Comparison of ENCODE assay signal across 28 mouse cellular contexts in genomic region chr7:118667773-118668172, GRCm38 (mm10).
"Had no signal": no experiment of that assay in that cellular context is flagged by ENCODE, and none has a peak within 500 bp of the region (broad histone marks: within the 10 kb centered on the region; RNA-seq: fewer than 3 reads in every experiment).

No protein-coding gene starts in this region.

- ATAC-seq: forebrain, embryonic 13.5 days; forebrain, embryonic 14.5 days; forebrain, embryonic 15.5 days; forebrain, embryonic 16.5 days; forebrain, postnatal 0 days had no signal

- H3K9me3 ChIP-seq: embryonic facial prominence, embryonic 15.5 days had no signal

- H3K4me1 ChIP-seq: embryonic facial prominence, embryonic 10.5 days; embryonic facial prominence, embryonic 12.5 days; embryonic facial prominence, embryonic 13.5 days; embryonic facial prominence, embryonic 15.5 days; forebrain, embryonic 10.5 days; forebrain, embryonic 12.5 days; forebrain, embryonic 13.5 days; forebrain, embryonic 15.5 days had no signal

- H3K27ac ChIP-seq: embryonic facial prominence, embryonic 10.5 days; embryonic facial prominence, embryonic 12.5 days; embryonic facial prominence, embryonic 13.5 days; embryonic facial prominence, embryonic 15.5 days; forebrain, embryonic 10.5 days; forebrain, embryonic 12.5 days; forebrain, embryonic 13.5 days; forebrain, embryonic 15.5 days; gastrocnemius, adult 2 months; heart, adult 2 months had no signal

- H3K27me3 ChIP-seq: embryonic facial prominence, embryonic 12.5 days; embryonic facial prominence, embryonic 13.5 days; embryonic facial prominence, embryonic 15.5 days; forebrain, embryonic 12.5 days; forebrain, embryonic 13.5 days; forebrain, embryonic 15.5 days had no signal

- H3K4me3 ChIP-seq: embryonic facial prominence, embryonic 10.5 days; embryonic facial prominence, embryonic 12.5 days; embryonic facial prominence, embryonic 13.5 days; embryonic facial prominence, embryonic 15.5 days; erythroblast, embryonic 14.5 days; forebrain, embryonic 10.5 days; forebrain, embryonic 12.5 days; forebrain, embryonic 13.5 days; forebrain, embryonic 15.5 days; gastrocnemius, adult 2 months; heart, adult 2 months had no signal

- DNase-seq: cerebellum, adult 2 months; cerebellum, adult 8-10 months; cerebellum, adult 9-10 months; cerebellum, adult 9-11 months; cerebellum, postnatal 10 days; cerebellum, postnatal 14 days; cerebellum, postnatal 25 days; cerebellum, postnatal 36 days; embryo, embryonic 11 days; forebrain, postnatal 0 days; gastrocnemius, adult 2 months; gastrocnemius, postnatal 10 days; gastrocnemius, postnatal 14 days; gastrocnemius, postnatal 25 days; gastrocnemius, postnatal 36 days; heart, adult 11 months; heart, adult 2 months had no signal

- H3K36me3 ChIP-seq: embryonic facial prominence, embryonic 10.5 days; embryonic facial prominence, embryonic 12.5 days; embryonic facial prominence, embryonic 13.5 days; embryonic facial prominence, embryonic 15.5 days; forebrain, embryonic 10.5 days; forebrain, embryonic 12.5 days; forebrain, embryonic 15.5 days had no signal
